Mouse (Mus musculus): Measurements from ENCODE around the gene 2310002L09Rik.
"Not testable (repeated sequence)": the region's sequence is repeated elsewhere in the genome, so short reads cannot be mapped to it uniquely, and the experiment has no call there.

The 2310002L09Rik gene

DNA sequence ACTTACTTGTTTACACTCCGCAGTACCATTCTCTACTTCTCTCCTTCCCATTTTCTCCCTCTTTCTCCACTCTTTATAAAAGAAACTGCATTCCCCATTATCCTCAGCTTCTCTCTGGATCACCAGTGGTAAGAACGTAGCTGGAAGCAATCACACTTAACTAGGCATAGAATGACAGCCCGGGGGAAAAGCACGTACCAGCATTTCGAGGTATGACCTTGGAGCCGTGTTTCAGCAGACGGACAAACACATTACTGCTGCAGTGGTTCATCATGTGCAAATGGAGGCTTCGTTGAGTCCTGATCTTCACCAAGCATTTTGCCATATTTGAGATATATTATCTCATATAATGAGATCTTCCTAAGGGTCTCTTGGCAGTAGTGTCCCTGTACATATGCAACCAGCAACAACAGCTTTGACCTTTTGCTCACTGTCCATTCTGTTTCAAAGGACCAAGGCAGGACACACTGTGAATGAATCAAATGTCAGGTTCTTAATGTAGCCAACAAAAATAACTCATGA lies at the start of gene 2310002L09Rik:
TSS of gene 2310002L09Rik (minus strand) at position 472 of the 522 bp plus-strand sequence.
- no peak for DNase-seq

DNA sequence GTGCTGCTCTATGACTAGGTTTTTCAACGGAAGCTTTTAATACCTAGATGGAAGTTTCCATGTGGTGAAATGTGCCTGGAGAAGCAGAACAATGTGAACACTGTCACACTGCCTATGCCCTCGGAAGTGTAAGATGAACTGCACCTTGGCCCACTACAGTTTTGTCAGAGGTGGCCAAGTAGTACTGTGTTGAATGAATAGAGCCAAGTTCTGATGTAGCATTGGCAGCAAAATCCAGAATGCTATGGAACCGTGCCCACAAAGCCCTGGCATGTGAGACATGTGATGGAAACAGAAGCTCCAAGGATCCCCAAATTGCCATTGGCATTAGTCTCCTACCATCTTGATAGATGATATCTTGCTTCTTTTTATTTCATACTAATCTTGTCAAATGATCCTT lies 29.8 kb upstream of the 2310002L09Rik start:
- DNase-seq = no peak

DNA sequence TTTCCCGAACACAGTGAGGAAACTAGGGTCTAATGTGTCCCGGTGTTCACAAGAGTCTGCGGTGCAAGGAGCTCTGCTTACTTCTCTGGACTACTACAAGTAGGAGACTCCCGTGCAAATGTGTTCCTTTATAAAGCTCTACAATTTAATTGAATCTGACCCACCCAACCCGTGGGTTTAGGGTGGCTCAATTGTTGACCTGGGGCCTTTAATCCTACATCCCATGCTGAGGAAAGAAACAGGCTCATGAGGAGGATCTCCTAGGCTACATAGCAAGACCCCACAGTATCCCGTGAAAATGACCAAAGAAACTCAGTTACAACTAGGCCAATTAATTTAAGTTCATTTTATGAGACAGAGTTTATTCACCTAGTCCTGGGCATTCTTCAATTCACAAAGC lies 30.0 kb downstream of the 2310002L09Rik start, which contains the start of gene Gm11756:
TSS of gene Gm11756 (minus strand) at position 101 of the 400 bp plus-strand sequence.
- not testable (repeated sequence) for DNase-seq

DNA sequence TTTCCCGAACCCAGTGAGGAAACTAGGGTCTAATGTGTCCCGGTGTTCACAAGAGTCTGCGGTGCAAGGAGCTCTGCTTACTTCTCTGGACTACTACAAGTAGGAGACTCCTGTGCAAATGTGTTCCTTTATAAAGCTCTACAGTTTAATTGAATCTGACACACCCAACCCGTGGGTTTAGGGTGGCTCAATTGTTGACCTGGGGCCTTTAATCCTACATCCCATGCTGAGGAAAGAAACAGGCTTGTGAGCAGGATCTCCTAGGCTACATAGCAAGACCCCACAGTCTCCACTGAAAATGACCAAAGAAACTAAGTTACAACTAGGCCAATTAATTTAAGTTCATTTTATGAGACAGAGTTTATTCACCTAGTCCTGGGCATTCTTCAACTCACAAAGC lies 44.8 kb downstream of the 2310002L09Rik start, which contains the start of gene Gm13871:
TSS of gene Gm13871 (minus strand) at position 101 of the 400 bp plus-strand sequence.
- not testable (repeated sequence) for DNase-seq

DNA sequence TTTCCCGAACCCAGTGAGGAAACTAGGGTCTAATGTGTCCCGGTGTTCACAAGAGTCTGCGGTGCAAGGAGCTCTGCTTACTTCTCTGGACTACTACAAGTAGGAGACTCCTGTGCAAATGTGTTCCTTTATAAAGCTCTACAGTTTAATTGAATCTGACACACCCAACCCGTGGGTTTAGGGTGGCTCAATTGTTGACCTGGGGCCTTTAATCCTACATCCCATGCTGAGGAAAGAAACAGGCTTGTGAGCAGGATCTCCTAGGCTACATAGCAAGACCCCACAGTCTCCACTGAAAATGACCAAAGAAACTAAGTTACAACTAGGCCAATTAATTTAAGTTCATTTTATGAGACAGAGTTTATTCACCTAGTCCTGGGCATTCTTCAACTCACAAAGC lies 59.6 kb downstream of the 2310002L09Rik start, which contains the start of gene Gm11757:
TSS of gene Gm11757 (minus strand) at position 101 of the 400 bp plus-strand sequence.
- not testable (repeated sequence) for DNase-seq
